Mouse (Mus musculus) erythroblast, embryonic 14.5 days (primary cell): ENCODE data around the gene Prkacb.

Experiments used
- GATA1 ChIP-seq: IDR thresholded peaks from 2 replicates; pipeline ENCODE4 v1.6.1; 2012; ENCODE audit warnings: low read length, inconsistent platforms, mixed read lengths
- TAL1 ChIP-seq: IDR thresholded peaks from 3 replicates; pipeline ENCODE4 v1.6.1; 2012; ENCODE audit warnings: low read length, inconsistent platforms, mixed read lengths

DNA sequence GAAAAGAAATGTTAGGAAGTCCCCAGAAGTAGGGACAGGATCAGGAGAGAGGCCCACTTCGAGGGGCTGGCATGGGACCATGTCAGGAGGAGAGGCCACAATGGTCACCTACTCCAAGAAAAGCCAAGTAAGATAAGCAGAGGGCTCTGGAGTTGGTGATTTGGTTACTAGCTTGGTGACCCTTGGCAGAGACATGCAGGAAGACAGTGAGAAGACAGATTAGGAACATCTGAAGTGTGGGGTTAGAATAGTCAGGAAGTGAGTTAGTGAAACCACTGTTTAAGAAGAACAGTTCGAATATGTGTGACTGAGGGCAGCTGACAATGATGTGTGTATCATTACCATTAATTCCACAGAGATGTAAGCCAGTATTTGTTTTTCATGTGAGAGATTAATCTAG, 58.5 kb downstream of the Prkacb start:
- TF ChIP-seq GATA1 (no peak), TAL1 (no peak)
